Mouse (Mus musculus) CH12.LX (cell line): Measurements from ENCODE around the gene Gm19402. TPM values are rescaled to one million over a fixed set of nuclear protein-coding genes. Genes with fewer than 3 reads are reported as not detected.

Source experiments
- DNase-seq: peaks from one replicate; pipeline ENCODE4 v3.0.0-alpha.2; 2013; ENCODE audit errors: extremely low read depth
- H3K27ac ChIP-seq: 2 replicates; pipeline ENCODE4 v1.5.1; 2012; ENCODE audit warnings: low read depth, mild to moderate bottlenecking, control low read depth, moderate library complexity; ENCODE audit not compliant: insufficient read depth
- H3K27me3 ChIP-seq: replicated peaks from 2 replicates; pipeline ENCODE3; 2012; ENCODE audit warnings: inconsistent platforms
- H3K36me3 ChIP-seq, 2 experiments: replicated peaks in 1 of 2; 2 replicates each; pipeline versions ENCODE3 to v1.6.1; 2012; ENCODE audit warnings: inconsistent platforms in 1 of 2, low read length in 1 of 2, mild to moderate bottlenecking in 1 of 2, mixed read lengths in 1 of 2, moderate library complexity in 1 of 2; ENCODE audit not compliant: control insufficient read depth in 1 of 2, insufficient read depth in 1 of 2
- H3K4me1 ChIP-seq, 2 experiments: 2 replicates each; pipeline ENCODE4 v1.6.1; 2012; ENCODE audit warnings: inconsistent platforms in 1 of 2, moderate library complexity in 1 of 2; ENCODE audit not compliant: insufficient read depth in 2 of 2, control insufficient read depth in 1 of 2
- H3K4me2 ChIP-seq: 2 replicates; pipeline ENCODE4 v1.6.1; 2012; ENCODE audit warnings: low read depth, mild to moderate bottlenecking, control low read depth; ENCODE audit not compliant: poor library complexity, insufficient read depth, severe bottlenecking
- H3K4me3 ChIP-seq, 3 experiments: fragments of 150-350 bp in 1 of 3; sonication (generic) in 1 of 3; replicated peaks in 1 of 3; 2 replicates each; pipeline versions ENCODE3 to v1.5.1; 2011 to 2012; ENCODE audit warnings: low read depth in 2 of 3, low read length in 2 of 3, mild to moderate bottlenecking in 2 of 3, moderate library complexity in 2 of 3, control low read depth in 1 of 3, improper control_type of control experiment in 1 of 3, inconsistent platforms in 1 of 3, mixed read lengths in 1 of 3; ENCODE audit not compliant: poor library complexity in 1 of 3
- H3K79me2 ChIP-seq: replicated peaks from 2 replicates; pipeline ENCODE4 v1.6.1; 2012; ENCODE audit warnings: mild to moderate bottlenecking, moderate library complexity; ENCODE audit not compliant: control insufficient read depth, poor library complexity, insufficient read depth, severe bottlenecking; ENCODE audit errors: extremely low read depth
- H3K9ac ChIP-seq: 2 replicates; pipeline ENCODE4 v1.6.1; 2012; ENCODE audit warnings: low read depth, mild to moderate bottlenecking, control low read depth, moderate library complexity; ENCODE audit not compliant: insufficient read depth
- H3K9me3 ChIP-seq: replicated peaks from 2 replicates; pipeline ENCODE3; 2012; ENCODE audit warnings: low read length, inconsistent platforms, mixed read lengths
- BHLHE40 ChIP-seq: IDR thresholded peaks from 2 replicates; pipeline ENCODE4 v1.6.1; 2011; ENCODE audit warnings: mild to moderate bottlenecking, low read depth, low read length, improper control_type of control experiment
- CHD1 ChIP-seq: IDR thresholded peaks from 2 replicates; pipeline ENCODE4 v1.6.1; 2012; ENCODE audit warnings: low read depth, low read length, improper control_type of control experiment, inconsistent platforms
- CTCF ChIP-seq, 2 experiments: IDR thresholded peaks in 1 of 2; conservative IDR thresholded peaks in 1 of 2; 2 replicates each; pipeline ENCODE4 v1.5.1; 2011 to 2012; ENCODE audit warnings: low read depth in 2 of 2, low read length in 2 of 2, improper control_type of control experiment in 1 of 2, inconsistent platforms in 1 of 2, mild to moderate bottlenecking in 1 of 2, moderate library complexity in 1 of 2
- E2F4 ChIP-seq: IDR thresholded peaks from 2 replicates; pipeline ENCODE4 v1.6.1; 2011; ENCODE audit warnings: low read depth, low read length, improper control_type of control experiment; ENCODE audit not compliant: insufficient replicate concordance
- ELF1 ChIP-seq: IDR thresholded peaks from 2 replicates; pipeline ENCODE4 v1.6.1; 2014; ENCODE audit warnings: low read depth, mild to moderate bottlenecking, inconsistent platforms, low read length, improper control_type of control experiment
- EP300 ChIP-seq: IDR thresholded peaks from 2 replicates; pipeline ENCODE4 v1.6.1; 2011; ENCODE audit warnings: low read length, improper control_type of control experiment
- HCFC1 ChIP-seq: IDR thresholded peaks from 2 replicates; pipeline ENCODE4 v1.6.1; 2012; ENCODE audit warnings: low read depth, mild to moderate bottlenecking, inconsistent platforms, low read length, improper control_type of control experiment
- IRF4 ChIP-seq: IDR thresholded peaks from 2 replicates; pipeline ENCODE4 v1.6.1; 2014; ENCODE audit warnings: low read depth, mild to moderate bottlenecking, inconsistent platforms, low read length, improper control_type of control experiment
- JUND ChIP-seq: conservative IDR thresholded peaks from 2 replicates; pipeline ENCODE4 v1.6.1; 2011; ENCODE audit warnings: low read depth, low read length, improper control_type of control experiment
- KAT2A ChIP-seq: IDR thresholded peaks from 2 replicates; pipeline ENCODE4 v1.6.1; 2012; ENCODE audit warnings: low read length, improper control_type of control experiment, inconsistent platforms; ENCODE audit not compliant: insufficient replicate concordance
- MAX ChIP-seq: IDR thresholded peaks from 2 replicates; pipeline ENCODE4 v1.6.1; 2011; ENCODE audit warnings: low read length, improper control_type of control experiment
- MAZ ChIP-seq: IDR thresholded peaks from 2 replicates; pipeline ENCODE4 v1.6.1; 2012; ENCODE audit warnings: low read depth, mild to moderate bottlenecking, inconsistent platforms, low read length, improper control_type of control experiment, moderate library complexity
- MXI1 ChIP-seq: IDR thresholded peaks from 2 replicates; pipeline ENCODE4 v1.6.1; 2011; ENCODE audit warnings: mild to moderate bottlenecking, low read depth, low read length, improper control_type of control experiment
- MYC ChIP-seq: IDR thresholded peaks from 2 replicates; pipeline ENCODE4 v1.6.1; 2011; ENCODE audit warnings: low read depth, mild to moderate bottlenecking, improper control_type of control experiment, low read length
- NELFE ChIP-seq: IDR thresholded peaks from 2 replicates; pipeline ENCODE4 v1.6.1; 2011; ENCODE audit warnings: low read depth, low read length, improper control_type of control experiment
- NRF1 ChIP-seq: IDR thresholded peaks from 2 replicates; pipeline ENCODE4 v1.6.1; 2014; ENCODE audit warnings: low read depth, mild to moderate bottlenecking, inconsistent platforms, low read length, improper control_type of control experiment, moderate library complexity
- PAX5 ChIP-seq: IDR thresholded peaks from 2 replicates; pipeline ENCODE4 v1.6.1; 2012; ENCODE audit warnings: low read length, inconsistent platforms, mixed read lengths
- POLR2AphosphoS2 ChIP-seq: IDR thresholded peaks from 2 replicates; pipeline ENCODE4 v1.6.1; 2011; ENCODE audit warnings: low read depth, low read length, improper control_type of control experiment
- RCOR1 ChIP-seq: conservative IDR thresholded peaks from 2 replicates; pipeline ENCODE4 v1.6.1; 2012; ENCODE audit warnings: low read depth, mild to moderate bottlenecking, inconsistent platforms, low read length, improper control_type of control experiment
- TBP ChIP-seq: conservative IDR thresholded peaks from 2 replicates; pipeline ENCODE4 v1.6.1; 2011; ENCODE audit warnings: low read depth, low read length, improper control_type of control experiment
- TCF12 ChIP-seq: IDR thresholded peaks from 2 replicates; pipeline ENCODE4 v1.6.1; 2014; ENCODE audit warnings: low read depth, mild to moderate bottlenecking, inconsistent platforms, low read length, improper control_type of control experiment
- UBTF ChIP-seq: IDR thresholded peaks from 2 replicates; pipeline ENCODE4 v1.6.1; 2012; ENCODE audit warnings: low read depth, mild to moderate bottlenecking, inconsistent platforms, low read length, improper control_type of control experiment, moderate library complexity
- USF1 ChIP-seq: IDR thresholded peaks from 2 replicates; pipeline ENCODE4 v1.6.1; 2014; ENCODE audit warnings: low read depth, mild to moderate bottlenecking, inconsistent platforms, low read length, improper control_type of control experiment
- USF2 ChIP-seq: conservative IDR thresholded peaks from 2 replicates; pipeline ENCODE4 v1.6.1; 2011; ENCODE audit warnings: low read depth, low read length, improper control_type of control experiment
- ZKSCAN1 ChIP-seq: IDR thresholded peaks from 2 replicates; pipeline ENCODE4 v1.6.1; 2012; ENCODE audit warnings: low read depth, inconsistent platforms, low read length, improper control_type of control experiment, borderline replicate concordance
- ZNF384 ChIP-seq: IDR thresholded peaks from 2 replicates; pipeline ENCODE4 v1.6.1; 2012; ENCODE audit warnings: low read depth, low read length, improper control_type of control experiment, inconsistent platforms
- dilution Hi-C: fragments of 300-500 bp; cut with MboI; formaldehyde crosslinking; loops from 2 replicates; pipeline ENCODE4 v1.14.3; 2020; ENCODE audit warnings: low sequenced_read_pairs; ENCODE audit not compliant: extremely low pct_unique_long_range_greater_than_20kb, extremely low pct_ligation_motif_present
- in situ Hi-C: fragments of 300-500 bp; cut with MboI; formaldehyde crosslinking; loops from 3 replicates; pipeline ENCODE4 v1.14.3; 2019; ENCODE audit warnings: low sequenced_read_pairs, low pct_ligation_motif_present, low pct_unique_long_range_greater_than_20kb, mixed read lengths
- polyA plus RNA-seq: library from polyadenylated mRNA; unstranded; fragments of >175 nt; gene quantifications from 2 replicates; pipeline ENCODE4 v1.2.1, GENCODE M21; 2012; ENCODE audit warnings: low read depth; ENCODE audit not compliant: insufficient read length
- total RNA-seq, 2 experiments: library from RNA; depleted of rRNA; stranded (reverse); fragments of 300-350 nt in 1 of 2; fragments of >200 nt in 1 of 2; gene quantifications; 2 replicates each; pipeline ENCODE4 v1.2.3; 2012 to 2014

The Gm19402 gene
- total and polyA plus RNA-seq, 3 experiments, result not detected

- Histone ChIP-seq H3K4me1 (no peaks in the 10 kb centered on the region; a peak in 1 of 4 replicates), H3K4me3 (no peak overlapping the region), H3K9ac (no peak overlapping the region)
- dilution Hi-C loops, result no loop called here
- TF ChIP-seq UBTF, result no peak
- TF ChIP-seq MAZ, result no peak
- TF ChIP-seq USF1, result no peak
- no peak for TF ChIP-seq MYC
- TF ChIP-seq MXI1, result no peak
- no peak for TF ChIP-seq BHLHE40
- no peak for TF ChIP-seq ZKSCAN1
- no peak for TF ChIP-seq JUND
- TF ChIP-seq NRF1, result no peak
- no peak for TF ChIP-seq TBP
- no peak for TF ChIP-seq USF2
- TF ChIP-seq, all 38 proteins: peak for 0
- no peak for DNase-seq
- Histone ChIP-seq H3K36me3 (peaks cover 38 to 49% of the 10 kb centered on the region in 2 experiments), H3K9me3 (no peaks in the 10 kb centered on the region), H3K4me2 (no peak overlapping the region), H3K79me2 (no peaks in the 10 kb centered on the region), H3K27ac (no peak overlapping the region), H3K27me3 (no peaks in the 10 kb centered on the region)
- in situ Hi-C loops, result loop anchor here (25.0 kb wide), 1 partner anchor 239 kb away; no protein-coding TSS in a partner anchor
These were observed 42.7 kb downstream of the Gm19402 start for GRCm38 (mm10) chr10:77647901-77648300.

DNA sequence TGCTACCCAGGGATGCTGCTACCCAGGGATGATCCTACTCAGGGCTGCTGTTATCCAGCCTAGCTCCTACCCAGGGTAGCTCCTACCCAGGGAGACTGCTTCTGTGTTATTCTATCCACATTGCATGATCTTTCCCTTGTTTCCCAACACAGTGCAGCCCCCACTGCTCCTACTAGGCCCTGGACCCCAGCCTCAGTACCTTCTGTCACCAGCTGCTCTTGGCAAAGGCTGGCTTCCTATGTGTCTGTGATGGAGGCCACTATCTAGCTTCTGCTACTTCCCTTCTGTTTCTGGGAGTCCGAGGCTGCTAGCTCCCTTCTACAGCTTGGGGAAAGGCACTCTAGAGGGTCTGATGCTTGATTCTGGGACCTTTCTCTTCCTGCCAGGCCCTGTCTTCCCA lies 43.1 kb downstream of the Gm19402 start:
- Histone ChIP-seq H3K4me3 (no peak overlapping the region), H3K4me2 (no peak overlapping the region), H3K9me3 (no peaks in the 10 kb centered on the region), H3K27me3 (no peaks in the 10 kb centered on the region), H3K79me2 (no peaks in the 10 kb centered on the region), H3K4me1 (no peaks in the 10 kb centered on the region; a peak in 1 of 4 replicates), H3K9ac (no peak overlapping the region), H3K27ac (no peak overlapping the region), H3K36me3 (peaks cover 39 to 52% of the 10 kb centered on the region in 2 experiments)
- dilution Hi-C loops (no loop called here), in situ Hi-C loops (loop anchor here (25.0 kb wide), 1 partner anchor 240 kb away; no protein-coding TSS in a partner anchor)
- no peak for TF ChIP-seq NELFE
- no peak for TF ChIP-seq UBTF
- TF ChIP-seq E2F4, result no peak
- TF ChIP-seq CHD1, result no peak
- no peak for TF ChIP-seq TCF12
- TF ChIP-seq ELF1, result no peak
- TF ChIP-seq PAX5, result no peak
- TF ChIP-seq HCFC1, result no peak
- no peak for TF ChIP-seq RCOR1
- no peak for TF ChIP-seq CTCF (conservative IDR thresholded peaks at IDR 0.05 in 1 of 2, IDR thresholded peaks at IDR 0.05 in 1 of 2; ENCODE audit: low read depth in 2 of 2, low read length in 2 of 2)
- TF ChIP-seq EP300, result no peak
- TF ChIP-seq MYC, result no peak
- TF ChIP-seq MAX, result no peak
- no peak for TF ChIP-seq NRF1
- no peak for TF ChIP-seq ZNF384
- TF ChIP-seq IRF4, result no peak
- no peak for TF ChIP-seq POLR2AphosphoS2
- no peak for TF ChIP-seq KAT2A
- DNase-seq, result no peak
